In genomic region chr11:90663618-90664297, GRCm38 (mm10) we compare ENCODE assay signal across 8 mouse cellular contexts. TPM values are rescaled to one million over a fixed set of nuclear protein-coding genes. Genes with fewer than 3 reads are reported as not detected.
DNase-seq lines count a peak whose midpoint lies in the region; ATAC-seq and TF ChIP-seq lines count a peak whose summit lies in the region.

No protein-coding gene starts in this region.

- H3K9me3 ChIP-seq in heart, embryonic 12.5 days (replicated peaks) = no peaks in the 10 kb centered on the region
- H3K9me3 ChIP-seq in hindbrain, embryonic 12.5 days (replicated peaks) = no peaks in the 10 kb centered on the region
- no peaks in the 10 kb centered on the region for H3K9me3 ChIP-seq in midbrain, embryonic 10.5 days (replicated peaks)

- peaks cover 40% of the 10 kb centered on the region for H3K4me1 ChIP-seq in heart, embryonic 12.5 days (replicated peaks)
- peaks cover 6% of the 10 kb centered on the region; the same call in 1 of the 2 replicates for H3K4me1 ChIP-seq in bone marrow, adult 2 months (ENCODE audit: control insufficient read depth, insufficient read depth, low read length)
- H3K4me1 ChIP-seq in hindbrain, embryonic 12.5 days = peaks cover 22% of the 10 kb centered on the region
- peaks cover 41% of the 10 kb centered on the region for H3K4me1 ChIP-seq in midbrain, embryonic 10.5 days

- H3K4me3 ChIP-seq in heart, embryonic 12.5 days = no peak overlapping the region
- H3K4me3 ChIP-seq in bone marrow, adult 2 months (replicated peaks; ENCODE audit: control insufficient read depth, low read depth, low read length) = no peak overlapping the region
- no peak overlapping the region for H3K4me3 ChIP-seq in hindbrain, embryonic 12.5 days
- no peak overlapping the region for H3K4me3 ChIP-seq in midbrain, embryonic 10.5 days

- intact Hi-C loops in heart, postnatal 10 days (cut with DNase I) = no loop called here

- no peak for DNase-seq in heart, postnatal 10 days
- DNase-seq in midbrain, embryonic 10.5 days (ENCODE audit: low spot score) = peak; percentile 14
- DNase-seq in cerebellum, adult 8-10 months = no peak
- DNase-seq in cerebellum, postnatal 4 days (ENCODE audit: low spot score in 2 of 2) = no peak
- DNase-seq in cerebellum, adult 18-20 months = no peak

- peak overlapping the region; percentile 73 for H3K27ac ChIP-seq in heart, embryonic 12.5 days (ENCODE audit: poor library complexity, severe bottlenecking)
- peak overlapping the region; percentile 60; the same call in 1 of the 2 replicates for H3K27ac ChIP-seq in bone marrow, adult 2 months (ENCODE audit: control insufficient read depth, insufficient read depth, low read depth, low read length, poor library complexity)
- peak overlapping the region; percentile 44; the same call in 1 of the 2 replicates for H3K27ac ChIP-seq in hindbrain, embryonic 12.5 days
- peak overlapping the region; percentile 77 for H3K27ac ChIP-seq in midbrain, embryonic 10.5 days (replicated peaks)

- no peak overlapping the region for H3K4me2 ChIP-seq in heart, embryonic 12.5 days
- H3K4me2 ChIP-seq in hindbrain, embryonic 12.5 days (replicated peaks) = no peak overlapping the region

- no peak overlapping the region for H3K9ac ChIP-seq in heart, embryonic 12.5 days
- H3K9ac ChIP-seq in hindbrain, embryonic 12.5 days = no peak overlapping the region

- no peak for ATAC-seq in heart, embryonic 12.5 days (ENCODE audit: insufficient number of reproducible peaks, low FRiP score)
- no peak for ATAC-seq in hindbrain, embryonic 12.5 days (ENCODE audit: low FRiP score)

- H3K27me3 ChIP-seq in heart, embryonic 12.5 days (replicated peaks) = no peaks in the 10 kb centered on the region
- H3K27me3 ChIP-seq in hindbrain, embryonic 12.5 days = no peaks in the 10 kb centered on the region
- no peaks in the 10 kb centered on the region for H3K27me3 ChIP-seq in midbrain, embryonic 10.5 days (ENCODE audit: low read depth, poor library complexity, severe bottlenecking)

- no peak for TF ChIP-seq POLR2A in bone marrow, adult 2 months (IDR thresholded peaks at IDR 0.05; ENCODE audit: borderline replicate concordance, control insufficient read depth, low read depth, low read length)

- TF ChIP-seq CTCF in bone marrow, adult 2 months (IDR thresholded peaks at IDR 0.05; ENCODE audit: control insufficient read depth, insufficient read depth, low read length) = no peak

- WGBS in heart, embryonic 12.5 days = 56% methylated on average over 5 of the region's 5 CpGs
- WGBS in bone marrow, adult 2 months = 58% methylated on average over 5 of the region's 5 CpGs
- 30% methylated on average over 5 of the region's 5 CpGs for WGBS in hindbrain, embryonic 12.5 days
- WGBS in midbrain, embryonic 10.5 days = 30% methylated on average over 5 of the region's 5 CpGs

- peaks cover 36% of the 10 kb centered on the region for H3K36me3 ChIP-seq in heart, embryonic 12.5 days
- H3K36me3 ChIP-seq in hindbrain, embryonic 12.5 days = peaks cover 4% of the 10 kb centered on the region; the same call in 1 of the 2 replicates
- H3K36me3 ChIP-seq in midbrain, embryonic 10.5 days = peaks cover 18% of the 10 kb centered on the region

RNA-seq across cellular contexts. Expression of gene Tom1l1, which starts 24.4 kb away (rescaled TPM):
- polyA plus RNA-seq in heart, embryonic 12.5 days (2016; fragmentation: Nextera tagmentation; extraction: Ambion mirVana) = 43.6 and 43.8 TPM in 2 replicates
- 10 to 100 TPM; 16.2 to 18.5 TPM for total RNA-seq in heart, postnatal 10 days (2021)
- 21.7 and 24.3 TPM in 2 replicates for polyA plus RNA-seq in bone marrow, adult 2 months (2011; ENCODE audit: insufficient read depth, insufficient read length, low replicate concordance, missing spikeins)
- polyA plus RNA-seq in hindbrain, embryonic 12.5 days (2016; fragmentation: Nextera tagmentation; extraction: Ambion mirVana) = 15.5 and 17.0 TPM in 2 replicates
- 17.7 and 20.8 TPM in 2 replicates for polyA plus RNA-seq in midbrain, embryonic 10.5 days (2016; fragmentation: Nextera tagmentation; extraction: Ambion mirVana)

RNA-seq across cellular contexts. Expression of gene Cox11, which starts 25.8 kb away (rescaled TPM):
- 42.8 and 43.4 TPM in 2 replicates for polyA plus RNA-seq in heart, embryonic 12.5 days (2016; fragmentation: Nextera tagmentation; extraction: Ambion mirVana)
- total RNA-seq in heart, postnatal 10 days (2021) = 10 to 100 TPM; 24.2 to 25.8 TPM
- polyA plus RNA-seq in bone marrow, adult 2 months (2011; ENCODE audit: insufficient read depth, insufficient read length, low replicate concordance, missing spikeins) = 14.5 and 17.5 TPM in 2 replicates
- polyA plus RNA-seq in hindbrain, embryonic 12.5 days (2016; fragmentation: Nextera tagmentation; extraction: Ambion mirVana) = 39.2 and 47.1 TPM in 2 replicates
- 31.0 and 34.7 TPM in 2 replicates for polyA plus RNA-seq in midbrain, embryonic 10.5 days (2016; fragmentation: Nextera tagmentation; extraction: Ambion mirVana)

RNA-seq across cellular contexts. Expression of gene Stxbp4, which starts 25.9 kb away (rescaled TPM):
- polyA plus RNA-seq in heart, embryonic 12.5 days (2016; fragmentation: Nextera tagmentation; extraction: Ambion mirVana) = 15.1 and 16.5 TPM in 2 replicates
- 1 to 10 TPM; 5.6 to 6.2 TPM for total RNA-seq in heart, postnatal 10 days (2021)
- polyA plus RNA-seq in bone marrow, adult 2 months (2011; ENCODE audit: insufficient read depth, insufficient read length, low replicate concordance, missing spikeins) = 3.5 and 3.8 TPM in 2 replicates
- polyA plus RNA-seq in hindbrain, embryonic 12.5 days (2016; fragmentation: Nextera tagmentation; extraction: Ambion mirVana) = 37.6 and 38.6 TPM in 2 replicates
- 36.4 and 37.6 TPM in 2 replicates for polyA plus RNA-seq in midbrain, embryonic 10.5 days (2016; fragmentation: Nextera tagmentation; extraction: Ambion mirVana)
